Mouse (Mus musculus) small intestine, adult 2 months (tissue): ENCODE measurements around the gene Steap2.

Source experiments
- CTCF ChIP-seq: fragments of 200-500 bp; IDR thresholded peaks from 2 replicates; pipeline ENCODE4 v1.5.1; 2012; ENCODE audit warnings: low read depth, mild to moderate bottlenecking, control low read depth, inconsistent platforms, low read length, moderate library complexity, mixed read lengths; ENCODE audit not compliant: insufficient replicate concordance, insufficient read length; ENCODE audit errors: extremely low read depth
- POLR2A ChIP-seq: fragments of 200-500 bp; IDR thresholded peaks from 2 replicates; pipeline ENCODE4 v1.6.1; 2012; ENCODE audit warnings: low read depth, mild to moderate bottlenecking, control low read depth, inconsistent platforms, low read length, moderate library complexity

DNA sequence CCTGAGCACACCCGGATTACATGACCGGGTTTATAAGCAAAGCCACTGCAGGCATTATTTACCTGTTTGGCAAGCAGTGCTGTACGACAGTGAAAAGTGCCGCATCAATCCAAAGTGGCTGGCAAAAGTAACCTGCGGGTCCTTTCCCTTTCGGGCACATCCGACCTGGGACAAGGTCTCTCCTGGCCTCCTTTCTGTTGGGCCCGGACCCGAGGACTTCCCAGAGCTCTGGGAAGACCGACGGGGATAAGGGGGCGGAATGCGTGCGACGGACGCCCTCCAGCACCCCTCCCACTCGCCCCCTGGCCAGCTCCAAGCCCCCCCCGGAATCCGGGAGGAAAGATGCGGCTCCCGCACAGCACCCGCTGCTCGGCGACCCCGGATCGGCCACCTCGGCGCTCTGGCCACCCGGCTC lies 830 bp downstream of the Steap2 start:
- TF ChIP-seq CTCF (no peak), POLR2A (no peak)
